Mouse (Mus musculus) brain, embryonic 14.5 days (tissue): ENCODE measurements around the gene I0C0044D17Rik. TPM values are rescaled to one million over a fixed set of nuclear protein-coding genes. Genes with fewer than 3 reads are reported as not detected.
"Not testable (repeated sequence)": the region's sequence is repeated elsewhere in the genome, so short reads cannot be mapped to it uniquely, and the experiment has no call there.

Experiments
- DNase-seq: peaks from one replicate; pipeline ENCODE4 v3.0.0-alpha.2; 2011; ENCODE audit warnings: low read depth
- CTCF ChIP-seq: fragments of 200-500 bp; IDR thresholded peaks from 2 replicates; pipeline ENCODE4 v1.5.1; 2012; ENCODE audit warnings: inconsistent platforms, mild to moderate bottlenecking, moderate library complexity, borderline replicate concordance; ENCODE audit not compliant: insufficient read depth, insufficient read length; ENCODE audit errors: extremely low read depth
- POLR2A ChIP-seq: fragments of 200-500 bp; IDR thresholded peaks from 2 replicates; pipeline ENCODE4 v1.6.1; 2012; ENCODE audit warnings: mild to moderate bottlenecking, inconsistent platforms, borderline replicate concordance; ENCODE audit not compliant: poor library complexity, insufficient read depth, insufficient read length, severe bottlenecking; ENCODE audit errors: extremely low read depth
- polyA plus RNA-seq: library from polyadenylated mRNA; depleted of rRNA; stranded (reverse); fragments of >200 nt; gene quantifications from 2 replicates; pipeline ENCODE4 v1.2.3, GENCODE M21; 2012; rRNA removed

I0C0044D17Rik gene
- not detected in 2 replicates for polyA plus RNA-seq

GRCm38 (mm10) chr4:98823740-98824139, at the start of gene I0C0044D17Rik:
I0C0044D17Rik (minus strand) TSS chr4:98823840.
- DNase-seq: not testable (repeated sequence)

GRCm38 (mm10) chr4:98865386-98866237, 42.0 kb upstream of the I0C0044D17Rik start:
- DNase-seq: peak; percentile 56

GRCm38 (mm10) chr4:98864546-98864945, 40.9 kb upstream of the I0C0044D17Rik start:
- TF ChIP-seq CTCF (no peak), POLR2A (no peak)
- DNase-seq: no peak

More at GRCm38 (mm10) chr4:98865386-98866237, 42.0 kb upstream of the I0C0044D17Rik start:
- TF ChIP-seq POLR2A (no peak), CTCF (no peak)

- no peak for TF ChIP-seq CTCF
- no peak for TF ChIP-seq POLR2A
- DNase-seq: no peak
These were observed 40.5 kb upstream of the I0C0044D17Rik start for GRCm38 (mm10) chr4:98864094-98864493.

- DNase-seq: no peak
- TF ChIP-seq CTCF (no peak), POLR2A (no peak)
These were observed 39.8 kb upstream of the I0C0044D17Rik start for GRCm38 (mm10) chr4:98863451-98863850.

GRCm38 (mm10) chr4:98858151-98858855, 34.7 kb upstream of the I0C0044D17Rik start:
- DNase-seq: no peak
- no peak for TF ChIP-seq POLR2A
- TF ChIP-seq CTCF: no peak

GRCm38 (mm10) chr4:98857037-98857648, 33.5 kb upstream of the I0C0044D17Rik start:
- TF ChIP-seq CTCF (no peak), POLR2A (no peak)
- no peak for DNase-seq

- no peak for DNase-seq
- TF ChIP-seq CTCF (no peak), POLR2A (no peak)
These were observed 30.3 kb upstream of the I0C0044D17Rik start for GRCm38 (mm10) chr4:98853926-98854325.

- DNase-seq: not testable (repeated sequence)
These were observed 26.8 kb upstream of the I0C0044D17Rik start for GRCm38 (mm10) chr4:98850485-98850884.

GRCm38 (mm10) chr4:98847120-98847885, 23.7 kb upstream of the I0C0044D17Rik start:
- no peak for DNase-seq
- TF ChIP-seq CTCF (no peak), POLR2A (no peak)

GRCm38 (mm10) chr4:98846396-98846795, 22.8 kb upstream of the I0C0044D17Rik start:
- DNase-seq: no peak
- TF ChIP-seq CTCF (no peak), POLR2A (no peak)

- no peak for TF ChIP-seq CTCF
- no peak for TF ChIP-seq POLR2A
- peak; percentile 31 for DNase-seq
These were observed 22.1 kb upstream of the I0C0044D17Rik start for GRCm38 (mm10) chr4:98845687-98846125.
